Mouse (Mus musculus): ENCODE measurements around the gene Dock2.
A peak's percentile ranks its signal among the peaks of the same experiment; 100 is the strongest.

The Dock2 gene

DNA sequence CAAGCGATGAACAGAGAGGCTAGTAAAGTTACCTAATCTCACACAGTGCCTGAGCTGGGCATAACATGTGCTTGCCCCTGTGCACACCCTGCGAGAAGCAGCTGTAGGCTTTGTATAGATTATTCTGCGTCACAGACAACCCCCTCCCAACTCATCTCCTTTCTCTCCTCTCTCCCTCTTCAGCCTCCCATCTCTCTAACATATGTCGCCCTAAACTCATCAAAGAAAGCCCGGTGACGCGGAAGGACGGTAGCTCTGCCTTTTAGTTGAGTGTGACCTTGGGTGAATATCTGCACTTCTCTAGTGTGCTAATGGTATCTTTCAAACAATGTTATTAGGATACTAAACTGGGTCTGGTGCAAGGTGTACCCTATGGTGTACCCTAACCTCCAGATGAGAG, 13.7 kb downstream of the Dock2 start:
- DNase-seq (ENCODE audit: low read depth, low spot score) = no peak

GRCm38 (mm10) chr11:34769396-34769795, 14.3 kb downstream of the Dock2 start:
- DNase-seq (ENCODE audit: low read depth, low spot score) = no peak

DNA sequence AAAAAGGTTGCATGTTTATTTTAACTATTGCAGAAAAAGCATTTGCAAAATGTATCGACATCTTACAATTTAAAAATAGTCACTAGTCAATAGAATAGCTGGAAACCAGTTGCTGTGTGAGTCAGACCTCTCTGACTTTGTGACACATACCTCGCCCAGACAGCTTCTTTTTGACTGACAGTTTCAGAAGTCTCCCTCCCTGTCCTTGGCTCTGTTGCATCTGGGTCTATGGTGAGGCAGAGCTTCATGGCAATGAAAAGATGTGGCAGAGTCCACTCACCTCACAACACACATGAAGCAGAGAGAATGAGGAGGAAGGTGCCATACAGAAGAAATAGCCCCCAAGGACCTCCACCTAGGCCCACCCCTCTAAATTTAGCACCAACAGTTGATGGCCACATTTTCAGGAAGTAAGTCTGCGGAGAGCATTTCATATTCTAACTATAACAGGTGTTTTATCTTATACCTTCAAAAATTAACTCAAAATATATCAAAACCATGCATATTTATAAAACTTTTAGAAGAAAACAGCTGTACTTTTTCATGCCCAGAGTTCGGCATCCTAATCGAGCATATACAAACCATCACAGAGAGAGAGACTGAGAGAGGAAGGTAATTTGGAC, 19.8 kb downstream of the Dock2 start:
- no peak for DNase-seq (ENCODE audit: low read depth, low spot score)

DNA sequence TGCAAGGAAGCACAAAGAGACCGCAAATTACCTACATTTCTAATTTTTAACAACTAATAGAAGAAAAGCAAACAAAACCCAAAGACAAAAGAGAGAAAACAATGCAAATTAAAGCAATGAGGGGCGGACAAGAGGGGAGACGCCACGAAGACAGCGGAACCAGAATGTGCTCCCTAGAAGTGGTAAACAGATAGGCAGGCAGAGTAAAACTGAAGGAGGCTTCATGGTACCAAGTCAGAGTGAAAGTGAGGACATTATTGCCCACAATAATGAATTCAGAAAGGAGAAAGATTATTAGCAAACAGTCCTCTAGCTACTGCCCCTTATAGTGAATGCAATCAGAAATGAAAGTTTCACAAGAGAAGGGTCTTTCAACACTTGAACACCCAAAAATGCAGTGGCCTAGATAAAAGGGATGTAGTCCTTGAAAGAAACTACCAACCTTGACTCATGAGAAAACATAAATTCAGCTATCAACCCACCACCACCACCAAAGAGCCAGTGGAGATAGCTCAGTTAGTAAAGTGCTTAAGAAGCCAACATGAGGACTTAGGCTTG, 21.0 kb downstream of the Dock2 start:
- DNase-seq (ENCODE audit: low read depth, low spot score) = no peak

DNA sequence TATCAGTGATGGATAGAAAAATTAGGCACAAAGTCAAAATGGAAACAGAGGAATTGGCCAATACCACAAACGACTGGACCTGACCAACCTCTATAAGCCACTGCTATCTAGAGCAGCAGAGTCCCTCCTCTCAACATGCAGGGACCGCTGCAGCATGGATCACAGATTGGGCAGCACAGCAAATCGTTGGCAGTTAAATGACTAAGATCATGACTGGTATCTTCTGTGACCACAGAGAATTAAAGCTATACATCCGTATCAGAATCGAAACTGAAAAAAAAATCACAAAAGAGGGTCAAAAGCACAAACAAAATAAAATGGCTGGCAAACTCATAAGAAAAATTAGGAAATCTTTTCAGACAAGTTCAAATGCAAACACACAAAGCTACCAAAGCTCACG, 21.6 kb downstream of the Dock2 start:
- no peak for DNase-seq (ENCODE audit: low read depth, low spot score)

- no peak for DNase-seq (ENCODE audit: low read depth, low spot score)
Measured at GRCm38 (mm10) chr11:34759582-34759981, 24.1 kb downstream of the Dock2 start.

GRCm38 (mm10) chr11:34741081-34741480, 42.6 kb downstream of the Dock2 start:
- DNase-seq (ENCODE audit: low read depth, low spot score) = no peak

- no peak for DNase-seq (ENCODE audit: low read depth, low spot score)
Measured at GRCm38 (mm10) chr11:34739816-34740215, 43.9 kb downstream of the Dock2 start.

GRCm38 (mm10) chr11:34738945-34739344, 44.7 kb downstream of the Dock2 start:
- peak; percentile 91 for DNase-seq (ENCODE audit: low read depth, low spot score)

- DNase-seq (ENCODE audit: low read depth, low spot score) = no peak
Measured at GRCm38 (mm10) chr11:34737193-34737592, 46.5 kb downstream of the Dock2 start.

DNA sequence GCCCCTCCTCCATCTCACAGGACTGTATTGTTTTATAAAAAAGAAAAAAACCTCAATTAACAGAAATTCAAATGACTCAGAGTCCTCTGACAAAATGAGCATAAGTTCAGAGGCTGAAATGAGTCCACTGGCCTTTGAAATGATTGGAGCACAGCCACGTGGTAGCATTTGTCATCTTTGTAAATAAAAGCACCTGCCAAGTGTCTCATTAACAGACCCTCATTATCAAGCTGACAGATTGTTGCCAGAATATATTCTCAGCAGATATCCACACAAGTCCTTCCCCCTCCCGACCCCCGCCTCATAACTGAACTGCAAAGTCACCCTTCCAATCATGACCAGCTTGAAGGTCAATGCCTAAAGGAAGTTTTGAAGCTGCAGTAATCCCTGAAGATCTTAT, 49.7 kb downstream of the Dock2 start:
- no peak for DNase-seq (ENCODE audit: low read depth, low spot score)

DNA sequence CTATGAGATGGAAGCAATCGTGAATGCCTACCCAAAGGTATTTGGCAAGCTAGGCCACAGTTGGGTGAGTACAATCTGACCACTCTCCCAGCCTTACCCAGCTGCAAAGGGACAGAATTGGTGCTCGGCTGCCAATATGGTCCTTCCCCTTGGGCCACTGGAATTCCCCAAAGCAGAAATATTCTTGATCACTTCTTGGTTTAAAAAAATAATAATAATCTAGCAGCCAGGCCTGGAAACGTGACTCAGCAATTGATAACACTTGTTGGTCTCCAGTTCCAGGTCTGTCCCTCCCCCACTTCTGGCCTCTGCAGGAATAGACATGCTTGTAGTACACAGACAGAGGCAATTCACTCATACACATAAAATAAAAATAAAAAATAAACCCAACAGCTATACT, 56.2 kb downstream of the Dock2 start:
- no peak for DNase-seq (ENCODE audit: low read depth, low spot score)

GRCm38 (mm10) chr11:34726699-34727347, 56.9 kb downstream of the Dock2 start:
- DNase-seq (ENCODE audit: low read depth, low spot score) = no peak

GRCm38 (mm10) chr11:34713360-34713759, 70.3 kb downstream of the Dock2 start:
- no peak for DNase-seq (ENCODE audit: low read depth, low spot score)

- DNase-seq (ENCODE audit: low read depth, low spot score) = no peak
Measured at GRCm38 (mm10) chr11:34708278-34708677, 75.4 kb downstream of the Dock2 start.

- DNase-seq (ENCODE audit: low read depth, low spot score) = no peak
Measured at GRCm38 (mm10) chr11:34707360-34707759, 76.3 kb downstream of the Dock2 start.

DNA sequence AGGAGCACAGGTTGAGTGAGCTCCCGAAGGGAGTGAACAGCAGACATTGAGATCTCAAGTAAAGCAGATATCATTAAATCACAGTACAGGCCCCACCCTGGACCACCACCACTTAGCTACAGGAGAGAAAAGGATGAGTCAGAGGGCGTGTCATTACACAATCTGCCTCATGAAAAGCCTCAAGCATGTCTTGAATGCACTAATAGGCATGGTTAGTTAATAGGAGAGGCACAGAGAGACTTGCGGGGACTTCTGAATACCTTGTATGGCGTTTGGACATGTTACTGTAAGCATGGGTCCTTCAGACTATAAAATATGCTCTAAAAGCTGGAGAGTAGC, 78.6 kb downstream of the Dock2 start:
- DNase-seq (ENCODE audit: low read depth, low spot score) = no peak

DNA sequence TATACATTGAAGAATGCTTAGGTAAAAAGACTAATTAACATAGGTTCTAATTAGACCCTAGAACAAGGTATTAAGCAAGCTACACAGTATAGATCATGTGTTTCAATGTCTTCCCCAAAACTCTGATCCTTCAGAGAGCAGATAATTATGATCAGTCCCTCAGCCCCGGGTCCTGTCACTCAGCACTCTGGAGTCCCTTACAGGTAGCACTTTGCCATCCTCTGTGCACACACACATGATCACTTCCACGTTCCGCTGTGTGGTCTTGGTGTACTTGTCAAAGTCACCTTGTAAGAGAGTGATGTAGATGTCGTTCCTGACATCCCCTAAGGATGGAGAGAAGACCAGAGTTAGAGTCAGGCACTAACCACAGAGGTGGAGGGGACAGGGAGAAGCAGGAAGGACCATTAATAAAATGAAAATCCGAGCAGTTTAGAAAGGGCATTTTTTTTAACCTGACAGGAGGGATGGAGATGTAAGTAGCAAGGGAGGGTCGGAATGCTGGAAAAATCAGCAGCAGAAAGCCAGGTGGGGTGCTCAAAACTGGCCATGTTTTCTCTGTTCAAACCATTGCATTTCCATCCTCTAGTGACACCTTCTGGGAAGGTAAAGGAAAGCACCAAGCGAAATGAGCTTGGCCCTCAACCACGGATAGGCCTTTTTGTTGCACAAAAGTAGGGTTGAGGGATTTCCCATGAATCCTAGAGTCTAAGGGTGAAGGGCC, 79.1 kb downstream of the Dock2 start:
- peak; percentile 56 for DNase-seq (ENCODE audit: low read depth, low spot score)

GRCm38 (mm10) chr11:34703851-34704250, 79.8 kb downstream of the Dock2 start:
- no peak for DNase-seq (ENCODE audit: low read depth, low spot score)

DNA sequence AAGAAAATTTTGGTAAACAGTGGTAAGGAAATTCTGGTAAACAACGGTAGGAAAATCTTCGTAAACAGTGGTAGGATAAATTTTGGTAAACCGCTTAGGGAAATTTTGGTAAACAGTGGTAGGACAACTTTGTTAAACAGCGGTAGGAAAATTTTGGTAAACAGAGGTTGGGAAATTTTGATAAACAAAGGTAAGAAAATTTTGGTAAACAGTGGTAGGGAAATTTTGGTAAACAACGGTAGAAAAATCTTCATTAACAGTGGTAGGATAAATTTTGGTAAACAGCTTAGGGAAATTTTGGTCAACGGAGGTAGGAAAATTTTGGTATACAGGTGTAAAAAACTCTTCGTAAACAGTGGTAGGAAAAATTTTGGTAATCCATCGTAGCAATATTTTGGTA, 101.9 kb downstream of the Dock2 start:
- peak; percentile 32 for DNase-seq (ENCODE audit: low read depth, low spot score)

GRCm38 (mm10) chr11:34544631-34545030, 239.1 kb downstream of the Dock2 start:
- DNase-seq (ENCODE audit: low read depth, low spot score) = no peak

DNA sequence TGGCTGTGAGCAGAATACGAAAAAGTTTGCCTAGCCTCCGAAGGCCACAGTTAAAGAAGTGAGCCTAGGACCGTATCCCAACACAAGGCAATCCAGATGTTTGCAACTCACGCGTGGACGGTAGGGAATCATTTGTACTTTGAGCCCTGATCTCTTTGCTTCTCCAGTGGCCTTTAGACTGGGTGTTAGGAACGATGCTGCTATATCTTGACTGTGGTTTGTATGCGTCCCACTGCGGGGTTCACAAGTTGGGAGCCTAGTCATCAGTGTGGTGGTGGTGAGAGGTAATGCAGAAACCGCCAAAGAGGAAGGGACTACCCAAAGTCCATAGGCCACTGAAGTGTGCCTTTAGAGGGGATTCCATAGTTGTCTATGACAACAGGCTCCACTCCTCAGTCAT, 251.6 kb downstream of the Dock2 start:
- no peak for DNase-seq (ENCODE audit: low read depth, low spot score)

- DNase-seq (ENCODE audit: low read depth, low spot score) = no peak
Measured at GRCm38 (mm10) chr11:34530971-34531370, 252.7 kb downstream of the Dock2 start.

Data from ES-CJ7 (cell line).